Mouse (Mus musculus): ENCODE measurements around the gene Anapc13. TPM values are rescaled to one million over a fixed set of nuclear protein-coding genes. Genes with fewer than 3 reads are reported as not detected.

Anapc13 gene
- polyA plus RNA-seq, 1 experiment from 2014 or later = 201 TPM

DNA sequence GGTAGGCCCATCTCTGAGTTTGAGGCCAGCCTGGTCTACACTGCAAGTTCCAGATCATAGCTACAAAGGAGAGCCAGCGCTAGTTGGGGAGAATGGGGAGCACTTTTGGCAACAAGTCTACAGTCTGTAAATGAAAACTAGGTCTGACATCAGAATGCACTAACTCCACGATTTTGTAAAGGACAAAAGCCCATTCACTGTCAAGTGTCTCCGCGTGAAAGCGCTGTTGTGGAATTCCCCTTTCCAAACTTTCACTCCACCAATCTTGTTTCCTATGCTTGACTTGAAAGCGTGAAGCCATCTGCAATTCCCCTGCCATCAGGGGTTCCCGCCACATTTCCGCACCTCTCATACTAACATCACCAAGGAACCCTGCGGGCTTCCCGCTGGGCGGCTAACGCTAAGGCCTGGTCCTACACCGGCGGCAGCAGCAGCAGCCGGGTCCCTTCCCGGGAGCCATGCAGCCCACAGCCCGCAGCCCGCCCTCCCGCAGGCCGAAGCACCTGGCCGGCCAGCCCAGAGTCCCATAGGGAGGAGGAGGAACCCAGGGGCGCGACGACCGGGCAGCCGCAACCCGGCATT, 604 bp upstream of the Anapc13 start:
- Histone ChIP-seq H3K27ac (ENCODE audit: low read depth, low read length) (peak overlapping the region; percentile 92), H3K4me3 (ENCODE audit: low read depth, low read length) (peak overlapping the region; percentile 85), H3K27me3 (ENCODE audit: control insufficient read depth, insufficient read depth, low read length) (no peaks in the 10 kb centered on the region), H3K4me1 (ENCODE audit: control insufficient read depth, insufficient read depth, low read length) (peaks cover 13% of the 10 kb centered on the region), H3K9me3 (replicated peaks; ENCODE audit: control insufficient read depth, low read length) (no peaks in the 10 kb centered on the region), H3K36me3 (ENCODE audit: control insufficient read depth, insufficient read depth, low read length) (no peaks in the 10 kb centered on the region), H3K4me2 (peak overlapping the region; percentile 84), H3K9ac (ENCODE audit: low read depth, low read length) (peak overlapping the region; percentile 100)
- ATAC-seq (replicated peaks; ENCODE audit: insufficient number of reproducible peaks, low FRiP score, low TSS enrichment) = peak; percentile 33; the same call in 1 of the 2 replicates
- WGBS (ENCODE audit: insufficient replicate concordance) = under 1% methylated on average over 27 of the region's 27 CpGs

DNA sequence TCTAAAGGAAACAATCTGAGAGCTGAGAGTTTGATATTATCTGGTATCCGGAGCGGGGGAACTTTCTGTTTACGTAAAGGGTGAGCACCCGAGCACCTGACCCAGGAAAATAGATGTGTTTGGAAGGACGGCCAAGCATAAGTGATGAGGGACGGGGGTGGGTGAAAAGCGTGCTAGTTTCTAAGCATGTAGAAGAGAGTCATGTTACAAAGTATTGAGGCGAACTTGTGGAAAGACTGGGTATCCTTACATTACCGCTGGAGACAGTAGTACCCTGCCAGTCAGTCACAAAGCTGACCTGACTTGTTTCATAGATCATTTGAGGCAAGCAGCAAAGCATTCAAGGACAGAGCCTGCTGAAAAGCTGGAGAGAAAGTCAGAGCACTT, 736 bp downstream of the Anapc13 start:
- under 1% methylated on average over 9 of the region's 9 CpGs for WGBS (ENCODE audit: insufficient replicate concordance)
- Histone ChIP-seq H3K36me3 (ENCODE audit: control insufficient read depth, insufficient read depth, low read length) (no peaks in the 10 kb centered on the region), H3K4me3 (ENCODE audit: low read depth, low read length) (peak overlapping the region; percentile 85), H3K4me2 (peak overlapping the region; percentile 82), H3K9me3 (replicated peaks; ENCODE audit: control insufficient read depth, low read length) (no peaks in the 10 kb centered on the region), H3K4me1 (ENCODE audit: control insufficient read depth, insufficient read depth, low read length) (peaks cover 13% of the 10 kb centered on the region), H3K27me3 (ENCODE audit: control insufficient read depth, insufficient read depth, low read length) (no peaks in the 10 kb centered on the region), H3K9ac (ENCODE audit: low read depth, low read length) (peak overlapping the region; percentile 100), H3K27ac (ENCODE audit: low read depth, low read length) (peak overlapping the region; percentile 92)
- no peak for ATAC-seq (replicated peaks; ENCODE audit: insufficient number of reproducible peaks, low FRiP score, low TSS enrichment)

DNA sequence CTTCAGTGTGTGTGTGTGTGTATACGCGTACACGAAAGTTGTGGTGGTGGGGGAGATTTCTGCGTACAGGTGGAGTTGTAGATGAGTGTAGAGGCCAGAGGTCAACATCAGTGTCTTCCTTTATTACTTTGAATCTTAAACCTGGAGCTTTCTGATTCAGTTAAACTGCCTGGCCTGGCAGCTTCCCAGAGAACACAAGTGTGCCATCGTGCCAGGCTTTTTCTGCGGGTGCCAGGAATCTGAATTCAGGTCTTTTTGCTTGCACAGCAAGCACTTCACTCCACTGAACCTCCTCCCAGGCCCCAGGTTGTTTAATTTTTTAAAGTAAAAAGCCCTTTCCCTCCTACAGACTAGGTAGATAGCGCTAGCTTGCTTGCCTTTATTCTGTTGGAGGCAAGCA, 1.3 kb downstream of the Anapc13 start:
- peak overlapping the region; percentile 82 for H3K4me2 ChIP-seq
- H3K4me1 ChIP-seq (ENCODE audit: control insufficient read depth, insufficient read depth, low read length) = peaks cover 13% of the 10 kb centered on the region
- H3K9ac ChIP-seq (ENCODE audit: low read depth, low read length) = peak overlapping the region; percentile 100; the same call in 1 of the 2 replicates
- ATAC-seq (replicated peaks; ENCODE audit: insufficient number of reproducible peaks, low FRiP score, low TSS enrichment) = no peak
- H3K9me3 ChIP-seq (replicated peaks; ENCODE audit: control insufficient read depth, low read length) = no peaks in the 10 kb centered on the region
- H3K4me3 ChIP-seq (ENCODE audit: low read depth, low read length) = peak overlapping the region; percentile 85
- 74% methylated on average over 7 of the region's 7 CpGs for WGBS (ENCODE audit: insufficient replicate concordance)
- H3K27ac ChIP-seq (ENCODE audit: low read depth, low read length) = peak overlapping the region; percentile 92; the same call in 1 of the 2 replicates
- H3K36me3 ChIP-seq (ENCODE audit: control insufficient read depth, insufficient read depth, low read length) = no peaks in the 10 kb centered on the region
- no peaks in the 10 kb centered on the region for H3K27me3 ChIP-seq (ENCODE audit: control insufficient read depth, insufficient read depth, low read length)

DNA sequence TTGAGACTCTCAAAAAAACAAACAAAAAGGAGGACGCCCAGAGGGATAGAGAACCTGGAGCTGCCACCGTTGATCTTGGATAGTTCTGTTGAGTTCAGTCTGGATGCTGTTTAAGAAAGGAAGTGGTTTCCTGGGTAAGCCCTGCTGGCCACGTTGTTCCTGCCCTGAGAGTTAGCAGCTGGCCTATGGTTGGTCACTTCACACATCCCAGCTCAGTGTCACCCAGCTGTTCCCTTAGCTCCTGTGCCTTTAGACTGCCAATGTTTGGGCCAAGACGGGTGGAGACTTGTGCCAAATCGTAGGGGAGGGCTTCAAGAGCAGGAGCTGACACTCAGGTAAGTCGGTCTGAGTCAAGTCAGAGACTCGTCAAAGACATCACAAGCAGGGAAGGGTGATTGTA, 3.0 kb downstream of the Anapc13 start:
- peaks cover 14% of the 10 kb centered on the region for H3K4me1 ChIP-seq (ENCODE audit: control insufficient read depth, insufficient read depth, low read length)
- no peak overlapping the region for H3K27ac ChIP-seq (ENCODE audit: low read depth, low read length)
- no peaks in the 10 kb centered on the region for H3K36me3 ChIP-seq (ENCODE audit: control insufficient read depth, insufficient read depth, low read length)
- 51% methylated on average over 7 of the region's 7 CpGs for WGBS (ENCODE audit: insufficient replicate concordance)
- H3K4me3 ChIP-seq (ENCODE audit: low read depth, low read length) = no peak overlapping the region
- no peak for ATAC-seq (replicated peaks; ENCODE audit: insufficient number of reproducible peaks, low FRiP score, low TSS enrichment)
- H3K4me2 ChIP-seq = no peak overlapping the region
- H3K9ac ChIP-seq (ENCODE audit: low read depth, low read length) = no peak overlapping the region
- no peaks in the 10 kb centered on the region for H3K9me3 ChIP-seq (replicated peaks; ENCODE audit: control insufficient read depth, low read length)
- no peaks in the 10 kb centered on the region for H3K27me3 ChIP-seq (ENCODE audit: control insufficient read depth, insufficient read depth, low read length)

DNA sequence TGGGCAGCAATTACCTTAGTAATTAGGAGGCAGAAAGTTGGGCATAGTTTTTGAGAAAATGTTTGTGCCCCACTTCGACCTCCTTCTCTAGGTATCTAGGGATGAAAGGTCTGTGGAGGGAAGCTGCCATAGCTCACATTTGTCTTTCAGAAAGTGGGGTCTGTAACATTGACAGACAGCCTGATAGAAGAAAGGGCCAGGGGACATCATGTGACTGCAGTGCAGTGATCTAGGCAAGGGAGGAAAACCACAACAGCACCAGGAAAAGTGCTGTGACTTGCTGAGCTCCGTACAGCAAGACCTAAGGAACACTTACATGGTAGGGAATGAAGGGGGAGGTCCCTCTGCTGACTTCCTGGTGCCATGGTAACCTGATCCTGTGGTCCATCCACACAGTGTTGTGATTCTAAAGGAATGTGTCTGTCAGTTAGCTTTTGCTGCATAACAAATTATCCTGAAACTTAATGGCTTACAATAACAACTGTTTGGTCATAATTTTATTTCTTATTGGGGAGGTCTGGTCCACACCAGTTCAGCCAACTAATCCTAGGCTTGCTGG, 5.6 kb downstream of the Anapc13 start:
- Histone ChIP-seq H3K9ac (ENCODE audit: low read depth, low read length) (no peak overlapping the region), H3K9me3 (replicated peaks; ENCODE audit: control insufficient read depth, low read length) (no peaks in the 10 kb centered on the region), H3K4me2 (no peak overlapping the region), H3K4me3 (ENCODE audit: low read depth, low read length) (no peak overlapping the region), H3K36me3 (ENCODE audit: control insufficient read depth, insufficient read depth, low read length) (no peaks in the 10 kb centered on the region), H3K27ac (ENCODE audit: low read depth, low read length) (no peak overlapping the region), H3K4me1 (ENCODE audit: control insufficient read depth, insufficient read depth, low read length) (peaks cover 20% of the 10 kb centered on the region), H3K27me3 (ENCODE audit: control insufficient read depth, insufficient read depth, low read length) (no peaks in the 10 kb centered on the region)
- no peak for ATAC-seq (replicated peaks; ENCODE audit: insufficient number of reproducible peaks, low FRiP score, low TSS enrichment)
- WGBS (ENCODE audit: insufficient replicate concordance) = 41% methylated on average over 2 of the region's 2 CpGs

DNA sequence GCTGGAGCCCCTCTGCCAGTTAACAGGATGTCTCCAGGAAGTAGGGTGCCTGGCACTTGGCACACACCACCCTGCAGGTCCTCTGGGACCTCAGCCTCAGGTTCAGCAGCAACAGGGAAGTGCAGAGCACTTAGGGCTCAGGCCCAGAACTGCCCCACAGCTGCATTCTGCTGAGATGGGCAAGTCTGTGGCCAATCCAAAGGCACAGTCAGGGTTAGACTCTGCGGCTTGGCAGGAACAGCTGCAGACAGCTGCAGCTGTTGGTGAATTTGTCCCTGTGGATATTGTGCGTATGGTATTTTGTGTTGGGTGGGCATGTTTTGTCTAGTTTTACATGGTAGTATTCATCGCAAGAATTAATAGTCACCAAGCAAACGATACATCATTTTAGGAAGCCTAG, 6.1 kb downstream of the Anapc13 start:
- ATAC-seq (replicated peaks; ENCODE audit: insufficient number of reproducible peaks, low FRiP score, low TSS enrichment) = no peak
- no peaks in the 10 kb centered on the region for H3K36me3 ChIP-seq (ENCODE audit: control insufficient read depth, insufficient read depth, low read length)
- no peak overlapping the region for H3K4me3 ChIP-seq (ENCODE audit: low read depth, low read length)
- WGBS (ENCODE audit: insufficient replicate concordance) = 85% methylated on average over 4 of the region's 4 CpGs
- H3K9me3 ChIP-seq (replicated peaks; ENCODE audit: control insufficient read depth, low read length) = no peaks in the 10 kb centered on the region
- H3K4me1 ChIP-seq (ENCODE audit: control insufficient read depth, insufficient read depth, low read length) = peaks cover 17% of the 10 kb centered on the region
- H3K4me2 ChIP-seq = no peak overlapping the region
- H3K9ac ChIP-seq (ENCODE audit: low read depth, low read length) = no peak overlapping the region
- H3K27me3 ChIP-seq (ENCODE audit: control insufficient read depth, insufficient read depth, low read length) = no peaks in the 10 kb centered on the region
- no peak overlapping the region for H3K27ac ChIP-seq (ENCODE audit: low read depth, low read length)

DNA sequence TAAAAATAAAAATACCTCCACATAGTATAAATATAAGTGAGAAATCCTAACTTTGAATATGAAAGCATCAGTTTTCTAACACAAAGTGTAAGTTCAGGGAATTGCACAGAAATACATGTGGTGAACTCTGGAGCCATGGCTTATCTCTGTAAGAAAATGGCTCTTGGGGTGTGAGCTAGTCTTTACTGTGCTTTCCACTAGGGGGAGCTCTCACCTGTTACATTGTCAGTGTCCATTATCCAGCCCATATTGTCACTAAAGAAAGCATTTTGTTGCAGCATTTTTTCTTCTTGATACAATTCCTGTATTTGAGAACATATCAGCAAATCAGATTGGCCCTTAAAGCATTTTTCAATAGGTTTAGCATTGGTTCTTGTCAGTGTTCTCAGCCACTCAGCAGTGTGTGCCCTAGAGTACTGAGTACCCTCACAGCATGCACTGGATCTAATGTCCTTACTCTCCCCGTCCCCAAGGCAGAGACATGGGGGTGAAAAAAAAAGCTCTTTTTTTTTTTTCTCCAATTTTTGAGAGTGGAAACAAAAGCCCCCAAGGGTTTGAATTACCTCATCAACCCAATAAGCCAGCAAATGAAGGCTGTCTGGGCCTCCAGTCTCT, 6.9 kb downstream of the Anapc13 start:
- no peak overlapping the region for H3K4me3 ChIP-seq (ENCODE audit: low read depth, low read length)
- no peaks in the 10 kb centered on the region for H3K36me3 ChIP-seq (ENCODE audit: control insufficient read depth, insufficient read depth, low read length)
- 45% methylated on average over 1 of the region's 1 CpGs for WGBS (ENCODE audit: insufficient replicate concordance)
- H3K27me3 ChIP-seq (ENCODE audit: control insufficient read depth, insufficient read depth, low read length) = no peaks in the 10 kb centered on the region
- H3K27ac ChIP-seq (ENCODE audit: low read depth, low read length) = no peak overlapping the region
- H3K4me2 ChIP-seq = no peak overlapping the region
- ATAC-seq (replicated peaks; ENCODE audit: insufficient number of reproducible peaks, low FRiP score, low TSS enrichment) = no peak
- 0 out of 2 replicates have a peak, but pooled peaks cover 9% of the 10 kb centered on the region for H3K4me1 ChIP-seq (ENCODE audit: control insufficient read depth, insufficient read depth, low read length)
- H3K9ac ChIP-seq (ENCODE audit: low read depth, low read length) = no peak overlapping the region
- H3K9me3 ChIP-seq (replicated peaks; ENCODE audit: control insufficient read depth, low read length) = no peaks in the 10 kb centered on the region

DNA sequence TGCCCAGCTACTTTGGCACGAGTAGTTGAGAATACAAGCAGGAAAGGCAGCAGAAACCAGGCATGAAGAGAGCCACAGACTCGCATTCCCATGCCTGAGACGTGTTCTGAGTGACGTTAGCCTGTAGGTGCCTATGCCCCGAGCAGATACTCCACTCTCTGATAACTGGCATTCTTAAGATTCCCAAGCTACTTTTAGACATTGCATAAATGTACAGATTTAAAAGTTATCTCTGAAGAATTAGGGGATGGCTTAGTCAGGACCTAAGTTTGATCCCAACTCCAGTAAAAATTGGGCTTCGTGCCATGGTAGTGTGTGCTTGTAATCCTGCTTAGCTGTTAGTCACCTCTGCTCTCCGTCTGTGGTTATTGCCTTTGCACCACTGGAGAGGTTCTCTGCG, 8.4 kb downstream of the Anapc13 start:
- H3K9me3 ChIP-seq (replicated peaks; ENCODE audit: control insufficient read depth, low read length) = no peaks in the 10 kb centered on the region
- 0 out of 2 replicates have a peak overlapping the region, but pooled peaks have one; percentile 35 for H3K27ac ChIP-seq (ENCODE audit: low read depth, low read length)
- no peaks in the 10 kb centered on the region for H3K36me3 ChIP-seq (ENCODE audit: control insufficient read depth, insufficient read depth, low read length)
- no peak overlapping the region for H3K9ac ChIP-seq (ENCODE audit: low read depth, low read length)
- no peak overlapping the region for H3K4me3 ChIP-seq (ENCODE audit: low read depth, low read length)
- peaks cover 14% of the 10 kb centered on the region; the same call in 1 of the 2 replicates for H3K4me1 ChIP-seq (ENCODE audit: control insufficient read depth, insufficient read depth, low read length)
- ATAC-seq (replicated peaks; ENCODE audit: insufficient number of reproducible peaks, low FRiP score, low TSS enrichment) = no peak
- WGBS (ENCODE audit: insufficient replicate concordance) = 45% methylated on average over 8 of the region's 8 CpGs
- no peak overlapping the region for H3K4me2 ChIP-seq
- H3K27me3 ChIP-seq (ENCODE audit: control insufficient read depth, insufficient read depth, low read length) = no peaks in the 10 kb centered on the region
